Mouse (Mus musculus) C2C12 (cell line): ENCODE results near the gene Idua. TPM values are rescaled to one million over a fixed set of nuclear protein-coding genes. Genes with fewer than 3 reads are reported as not detected.

ENCODE experiments used
- H3K27me3 ChIP-seq: one replicate; pipeline ENCODE4 v1.6.1; 2011; ENCODE audit not compliant: control insufficient read depth, insufficient read depth, insufficient read length
- H3K36me3 ChIP-seq: one replicate; pipeline ENCODE4 v1.6.1; 2011; ENCODE audit not compliant: control insufficient read depth, insufficient read depth
- H3K4me3 ChIP-seq: one replicate; pipeline ENCODE4 v1.5.1; 2011; ENCODE audit warnings: mild to moderate bottlenecking, control low read depth; ENCODE audit not compliant: poor library complexity, insufficient read depth, severe bottlenecking
- H3K79me2 ChIP-seq: one replicate; pipeline ENCODE4 v1.6.1; 2011; ENCODE audit not compliant: control insufficient read depth, insufficient read depth
- H3K79me3 ChIP-seq: one replicate; pipeline ENCODE4 v1.6.1; 2011; ENCODE audit warnings: low read depth, control low read depth
- H3ac ChIP-seq: one replicate; pipeline ENCODE3; 2011; ENCODE audit warnings: low read depth; ENCODE audit not compliant: control insufficient read depth, insufficient read length
- CEBPB ChIP-seq: IDR thresholded peaks from one replicate; pipeline ENCODE4 v1.6.1; 2011; ENCODE audit warnings: low read depth, mild to moderate bottlenecking, control low read depth, moderate library complexity
- CTCF ChIP-seq: IDR thresholded peaks from one replicate; pipeline ENCODE4 v1.5.1; 2011; ENCODE audit not compliant: control insufficient read depth, insufficient read depth, insufficient read length
- FOSL1 ChIP-seq: IDR thresholded peaks from one replicate; pipeline ENCODE4 v1.8.0; 2011; ENCODE audit warnings: mild to moderate bottlenecking, low read length; ENCODE audit not compliant: poor library complexity, insufficient read depth, severe bottlenecking
- MAX ChIP-seq: IDR thresholded peaks from one replicate; pipeline ENCODE4 v1.6.1; 2011; ENCODE audit warnings: mild to moderate bottlenecking, control low read depth
- MYOD1 ChIP-seq: IDR thresholded peaks from one replicate; pipeline ENCODE4 v1.6.1; 2011; ENCODE audit warnings: low read depth; ENCODE audit not compliant: control insufficient read depth, insufficient read length
- MYOG ChIP-seq: IDR thresholded peaks from one replicate; pipeline ENCODE4 v1.6.1; 2011; ENCODE audit not compliant: control insufficient read depth, insufficient read length; ENCODE audit errors: extremely low read depth
- USF1 ChIP-seq: IDR thresholded peaks from one replicate; pipeline ENCODE4 v1.6.1; 2011; ENCODE audit warnings: low read depth, mild to moderate bottlenecking, control low read depth, moderate library complexity
- polyA plus RNA-seq: library from polyadenylated mRNA; unstranded; fragments of >200 nt; fragmentation: generic; extraction: Trizol; gene quantifications from one replicate; pipeline ENCODE4 v1.2.1, GENCODE M21; 2012; ENCODE audit warnings: missing spikeins

Gene Idua
- polyA plus RNA-seq, 1 experiment: 1.1 TPM

- H3K79me3 ChIP-seq: no peaks in the 10 kb centered on the region
- H3K27me3 ChIP-seq: no peaks in the 10 kb centered on the region
- H3K79me2 ChIP-seq: no peaks in the 10 kb centered on the region
- H3ac ChIP-seq: no peak overlapping the region
- H3K36me3 ChIP-seq: no peaks in the 10 kb centered on the region
- no peak overlapping the region for H3K4me3 ChIP-seq
- no peak for TF ChIP-seq FOSL1
- no peak for TF ChIP-seq MYOG
- TF ChIP-seq CEBPB: no peak
- TF ChIP-seq USF1: no peak
- TF ChIP-seq MAX: no peak
- TF ChIP-seq MYOD1: no peak
- TF ChIP-seq CTCF: no peak
These were observed 51.8 kb downstream of the Idua start for GRCm38 (mm10) chr5:108711968-108712367.

GRCm38 (mm10) chr5:108713096-108713495 lies 53.0 kb downstream of the Idua start:
- H3K27me3 ChIP-seq: no peaks in the 10 kb centered on the region
- H3ac ChIP-seq: no peak overlapping the region
- TF ChIP-seq CEBPB (no peak), MAX (no peak), FOSL1 (no peak), USF1 (no peak), MYOG (no peak), MYOD1 (no peak), CTCF (no peak)
- H3K36me3 ChIP-seq: no peaks in the 10 kb centered on the region
- no peaks in the 10 kb centered on the region for H3K79me2 ChIP-seq
- H3K4me3 ChIP-seq: no peak overlapping the region
- no peaks in the 10 kb centered on the region for H3K79me3 ChIP-seq

DNA sequence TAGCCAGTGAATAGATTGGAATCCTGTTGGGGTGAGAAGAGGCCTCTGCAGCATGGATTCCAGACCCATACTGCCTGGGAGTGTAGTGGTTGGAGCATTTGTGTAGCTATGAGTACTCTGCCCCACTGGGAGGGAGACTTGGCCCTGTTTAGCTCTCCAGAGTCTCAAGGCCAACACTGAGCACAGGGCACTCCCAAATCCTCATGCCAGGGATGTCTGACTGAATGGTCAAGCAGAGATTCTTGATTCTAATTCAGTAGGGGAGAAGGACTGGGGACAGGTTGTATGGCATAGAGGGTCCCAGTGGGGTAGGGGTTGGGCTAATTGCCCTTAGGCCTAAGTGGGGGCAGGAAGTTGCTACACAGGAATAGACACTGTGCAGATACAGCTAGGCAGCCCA lies 53.6 kb downstream of the Idua start:
- H3K27me3 ChIP-seq: no peaks in the 10 kb centered on the region
- H3K36me3 ChIP-seq: no peaks in the 10 kb centered on the region
- TF ChIP-seq MYOD1 (no peak), CEBPB (no peak), CTCF (no peak), MAX (no peak), USF1 (no peak), MYOG (no peak), FOSL1 (no peak)
- no peak overlapping the region for H3K4me3 ChIP-seq
- no peaks in the 10 kb centered on the region for H3K79me2 ChIP-seq
- H3K79me3 ChIP-seq: no peaks in the 10 kb centered on the region
- H3ac ChIP-seq: no peak overlapping the region

DNA sequence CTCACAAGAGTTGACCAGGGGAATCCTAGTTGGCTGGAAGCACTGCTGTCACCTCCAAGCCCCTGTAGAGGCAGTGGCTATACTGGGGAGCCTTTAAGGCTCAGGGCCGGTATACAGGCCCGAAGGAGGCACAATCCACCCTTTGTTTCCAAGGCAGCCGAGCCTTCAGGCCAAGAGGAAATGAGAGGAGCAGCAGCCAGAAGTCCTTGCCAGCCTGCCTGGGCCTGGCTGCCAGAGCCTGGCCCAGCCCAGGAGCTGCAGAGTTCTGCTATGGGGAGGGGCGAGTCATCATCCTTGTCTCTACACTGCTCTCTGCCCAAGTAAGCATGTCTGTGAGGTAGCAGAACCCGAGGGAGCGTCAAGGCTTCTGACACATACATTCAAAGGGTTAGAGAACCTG lies 54.0 kb downstream of the Idua start:
- no peak for TF ChIP-seq MYOG
- TF ChIP-seq CTCF: no peak
- TF ChIP-seq CEBPB: no peak
- H3K79me2 ChIP-seq: no peaks in the 10 kb centered on the region
- no peaks in the 10 kb centered on the region for H3K36me3 ChIP-seq
- no peak overlapping the region for H3K4me3 ChIP-seq
- no peak overlapping the region for H3ac ChIP-seq
- H3K27me3 ChIP-seq: no peaks in the 10 kb centered on the region
- H3K79me3 ChIP-seq: no peaks in the 10 kb centered on the region

- Histone ChIP-seq H3K4me3 (no peak overlapping the region), H3K79me3 (no peaks in the 10 kb centered on the region), H3K27me3 (no peaks in the 10 kb centered on the region), H3ac (no peak overlapping the region), H3K79me2 (no peaks in the 10 kb centered on the region), H3K36me3 (no peaks in the 10 kb centered on the region)
- TF ChIP-seq MYOD1: no peak
- TF ChIP-seq FOSL1: no peak
- TF ChIP-seq MAX: no peak
- TF ChIP-seq MYOG: no peak
- TF ChIP-seq USF1: no peak
- no peak for TF ChIP-seq CTCF
- TF ChIP-seq CEBPB: no peak
These were observed 55.8 kb downstream of the Idua start for GRCm38 (mm10) chr5:108715974-108716373.

- H3K79me3 ChIP-seq: no peaks in the 10 kb centered on the region
- no peaks in the 10 kb centered on the region for H3K36me3 ChIP-seq
- H3K27me3 ChIP-seq: no peaks in the 10 kb centered on the region
- H3K79me2 ChIP-seq: no peaks in the 10 kb centered on the region
- H3ac ChIP-seq: no peak overlapping the region
- TF ChIP-seq MYOG: no peak
- no peak overlapping the region for H3K4me3 ChIP-seq
These were observed 57.9 kb downstream of the Idua start for GRCm38 (mm10) chr5:108718051-108718450.

GRCm38 (mm10) chr5:108719761-108720160 lies 59.6 kb downstream of the Idua start:
- Histone ChIP-seq H3K27me3 (no peaks in the 10 kb centered on the region), H3K36me3 (no peaks in the 10 kb centered on the region), H3ac (no peak overlapping the region), H3K4me3 (no peak overlapping the region), H3K79me3 (no peaks in the 10 kb centered on the region), H3K79me2 (no peaks in the 10 kb centered on the region)
- TF ChIP-seq CEBPB: no peak
- TF ChIP-seq MYOD1: no peak
